Mouse (Mus musculus): ENCODE measurements at regions not wholly inside any gene's neighbourhood (a gene's known extent, or its start where the extent isn't known, plus 50 kb on each side); places are given as distances from the start of the nearest gene placed in this dataset.

DNA sequence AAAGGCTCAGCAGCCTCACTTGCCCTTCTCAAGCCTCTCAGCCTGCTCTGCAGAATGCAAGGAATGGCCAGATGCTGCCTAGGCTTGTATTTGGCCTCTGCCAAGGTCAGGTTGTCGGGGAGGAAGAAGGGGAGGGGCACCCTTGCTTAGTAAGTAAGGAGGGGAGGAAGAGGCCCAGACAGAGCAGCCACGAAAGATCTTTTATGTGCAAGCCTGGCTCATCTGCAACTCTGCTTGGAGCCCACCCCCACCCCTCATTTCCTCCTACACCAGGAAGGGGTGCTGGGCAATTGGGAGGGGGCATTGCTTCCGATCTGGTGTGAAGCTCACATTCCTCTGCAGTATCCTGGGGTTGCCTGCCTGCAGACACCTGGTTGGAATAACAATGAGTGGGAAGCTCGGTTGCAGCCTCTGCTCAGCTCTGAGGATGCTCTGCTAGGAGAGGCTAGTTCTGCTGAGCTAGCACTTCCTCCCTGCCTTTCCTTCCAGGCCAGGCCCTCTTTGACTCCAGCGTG, 1169.9 kb upstream of the A1bg start:
- intact Hi-C loops (cut with DNase I), result no loop called here
- DNase-seq, result no peak

GRCm38 (mm10) chr15:62091746-62092659, 1169.2 kb upstream of the A1bg start:
- intact Hi-C loops (cut with DNase I), result no loop called here
- no peak for DNase-seq

DNA sequence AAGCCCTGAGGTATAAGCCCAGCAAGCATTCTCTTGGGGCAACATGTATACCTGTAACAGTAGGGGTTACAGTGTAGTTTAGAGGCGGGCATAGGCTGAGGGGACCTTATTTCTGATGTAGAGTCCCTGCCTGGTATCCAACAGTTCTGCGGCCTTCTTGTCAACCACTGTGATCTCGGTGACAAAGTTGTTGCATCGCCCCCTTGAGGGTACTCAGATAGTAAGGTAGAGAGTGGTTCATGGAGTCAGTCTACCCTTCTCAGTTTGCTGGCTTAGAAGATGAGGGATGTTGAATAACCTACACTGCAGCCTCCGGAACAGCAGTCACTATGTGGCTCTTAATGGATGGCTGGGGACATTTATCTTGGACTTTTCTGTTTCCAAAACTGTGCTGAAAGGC, 1168.3 kb upstream of the A1bg start:
- no peak for DNase-seq
- intact Hi-C loops (cut with DNase I), result no loop called here

GRCm38 (mm10) chr15:62088341-62088740, 1165.5 kb upstream of the A1bg start:
- no peak for DNase-seq
- intact Hi-C loops (cut with DNase I), result no loop called here

GRCm38 (mm10) chr15:62087755-62088154, 1164.9 kb upstream of the A1bg start:
- intact Hi-C loops (cut with DNase I), result no loop called here
- no peak for DNase-seq

GRCm38 (mm10) chr15:62086037-62086436, 1163.2 kb upstream of the A1bg start:
- DNase-seq, result no peak
- intact Hi-C loops (cut with DNase I), result no loop called here

- intact Hi-C loops (cut with DNase I), result no loop called here
- no peak for DNase-seq
Observed at GRCm38 (mm10) chr15:62083347-62083746, 1160.5 kb upstream of the A1bg start.

GRCm38 (mm10) chr15:62082539-62082938, 1159.7 kb upstream of the A1bg start:
- no peak for DNase-seq
- intact Hi-C loops (cut with DNase I), result no loop called here

GRCm38 (mm10) chr15:62079155-62080109, 1156.6 kb upstream of the A1bg start:
- DNase-seq, result peak; percentile 75 to 80
- intact Hi-C loops (cut with DNase I), result no loop called here

DNA sequence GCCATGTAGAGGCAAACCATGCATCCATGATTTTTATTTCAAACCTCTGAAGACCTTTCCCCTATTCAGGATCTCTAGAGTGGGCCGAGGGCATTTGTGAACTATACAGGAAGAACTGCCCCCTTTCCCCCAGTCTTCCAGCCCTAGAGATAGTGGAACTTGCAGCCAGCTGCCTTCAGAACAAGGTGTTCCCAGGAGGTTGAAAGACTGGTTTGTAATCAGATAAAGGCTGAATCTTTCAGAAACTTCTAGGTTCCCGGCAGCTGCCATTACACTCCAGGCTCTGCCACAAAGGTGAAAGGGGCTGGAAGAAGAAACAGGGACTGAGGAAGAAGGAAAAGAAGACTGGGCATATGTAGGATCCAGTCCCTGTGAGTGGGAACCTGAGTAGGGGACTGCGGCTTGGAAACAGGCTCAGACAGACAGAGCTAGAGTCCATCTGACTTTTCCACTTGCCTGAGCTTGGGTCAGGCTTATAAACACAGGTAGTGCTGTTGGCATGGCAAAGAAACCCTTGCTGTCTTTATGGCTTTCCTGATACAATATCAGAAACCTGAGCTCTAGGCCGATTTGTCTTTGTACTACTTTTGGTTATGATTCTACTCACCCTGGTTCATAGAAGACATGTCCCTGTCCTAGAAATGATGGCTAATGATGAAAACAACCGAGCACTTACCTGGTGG, 1153.9 kb upstream of the A1bg start:
- no peak for DNase-seq
- intact Hi-C loops (cut with DNase I), result no loop called here

GRCm38 (mm10) chr15:62074735-62075134, 1151.9 kb upstream of the A1bg start:
- DNase-seq, result no peak
- intact Hi-C loops (cut with DNase I), result no loop called here

DNA sequence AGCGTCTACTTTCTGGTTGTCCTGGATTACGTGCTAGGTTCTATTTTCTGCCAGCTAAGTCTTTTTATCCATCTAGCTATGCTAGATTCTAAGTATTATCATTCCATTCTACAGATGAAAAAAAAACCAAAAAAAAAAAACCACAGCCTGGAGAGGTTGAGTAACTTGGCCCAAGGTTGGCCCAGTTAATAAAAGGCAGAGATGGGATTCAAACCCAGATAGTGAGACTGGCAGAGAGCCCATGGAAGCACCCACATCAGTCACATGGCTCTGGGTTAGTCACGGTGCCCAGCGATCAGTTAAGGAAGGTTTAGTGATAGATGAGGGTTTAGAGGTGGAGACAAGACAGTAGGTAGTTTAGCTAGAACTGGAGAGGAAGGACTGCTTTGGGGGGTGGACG, 1150.8 kb upstream of the A1bg start:
- DNase-seq, result no peak

DNA sequence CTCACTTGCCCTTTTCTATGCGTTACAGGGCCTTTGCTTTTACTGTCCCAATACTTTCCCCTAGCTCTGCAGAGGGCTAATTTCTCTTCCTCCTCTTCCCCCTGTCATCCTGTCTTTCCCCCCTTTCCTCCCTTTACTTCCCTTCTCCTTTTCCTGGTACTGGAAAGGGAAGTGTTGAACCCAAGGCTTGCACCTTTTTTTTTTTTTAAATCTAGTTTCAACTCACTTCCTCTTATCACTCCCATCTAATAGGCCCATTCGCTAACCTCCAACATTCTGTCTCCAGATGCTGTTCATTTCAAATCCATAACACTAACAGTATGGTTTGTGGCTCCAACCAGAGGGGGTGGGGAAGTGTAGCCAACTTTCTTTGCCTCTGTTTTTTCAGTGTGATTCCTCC, 1148.5 kb upstream of the A1bg start:
- no peak for DNase-seq
- intact Hi-C loops (cut with DNase I), result no loop called here

More for the DNA sequence above, 1150.8 kb upstream of the A1bg start:
- intact Hi-C loops (cut with DNase I), result no loop called here

GRCm38 (mm10) chr15:62068422-62069160, 1145.8 kb upstream of the A1bg start:
- intact Hi-C loops (cut with DNase I), result no loop called here
- DNase-seq, result peak in 1 of 2 experiments; percentile 13

- intact Hi-C loops (cut with DNase I), result no loop called here
- DNase-seq, result no peak
Observed at GRCm38 (mm10) chr15:62064399-62064798, 1141.6 kb upstream of the A1bg start.

- no peak for DNase-seq
- intact Hi-C loops (cut with DNase I), result no loop called here
Observed at GRCm38 (mm10) chr15:62057449-62057848, 1134.6 kb upstream of the A1bg start.

GRCm38 (mm10) chr15:62056889-62057288, 1134.1 kb upstream of the A1bg start:
- intact Hi-C loops (cut with DNase I), result no loop called here
- no peak for DNase-seq

GRCm38 (mm10) chr15:62056401-62056800, 1133.6 kb upstream of the A1bg start:
- peak; percentile 29 to 32 for DNase-seq

DNA sequence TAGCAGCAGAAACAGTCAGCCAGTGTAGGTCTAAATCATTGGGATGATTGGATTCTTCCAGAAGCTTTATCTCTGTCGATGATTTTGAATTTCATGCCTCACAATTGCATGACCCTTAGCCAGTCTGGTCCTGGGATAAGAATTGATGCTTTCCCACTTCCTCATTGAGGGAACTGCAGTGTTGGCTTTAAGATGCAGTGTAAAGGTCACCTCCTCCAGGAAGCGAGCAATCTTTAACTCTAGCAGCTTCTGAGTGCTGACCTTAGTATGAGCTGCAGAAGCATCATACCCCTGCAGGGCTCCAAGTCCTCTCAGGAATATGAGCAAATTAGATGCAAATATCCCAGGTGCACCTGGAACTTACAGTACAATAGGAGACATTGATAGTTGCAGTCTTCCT, 1132.2 kb upstream of the A1bg start:
- intact Hi-C loops (cut with DNase I), result no loop called here
- DNase-seq, result no peak

More at GRCm38 (mm10) chr15:62056401-62056800, 1133.6 kb upstream of the A1bg start:
- intact Hi-C loops (cut with DNase I), result no loop called here

All from heart, postnatal 10 days (tissue).